Mouse (Mus musculus): Measurements from ENCODE around the gene Cdh12. TPM values are rescaled to one million over a fixed set of nuclear protein-coding genes. Genes with fewer than 3 reads are reported as not detected.
"Not testable (repeated sequence)": the region's sequence is repeated elsewhere in the genome, so short reads cannot be mapped to it uniquely, and the experiment has no call there.

The Cdh12 gene
- total and polyA plus RNA-seq, 3 experiments: 0.13 to 0.16 TPM; not detected in 1

DNA sequence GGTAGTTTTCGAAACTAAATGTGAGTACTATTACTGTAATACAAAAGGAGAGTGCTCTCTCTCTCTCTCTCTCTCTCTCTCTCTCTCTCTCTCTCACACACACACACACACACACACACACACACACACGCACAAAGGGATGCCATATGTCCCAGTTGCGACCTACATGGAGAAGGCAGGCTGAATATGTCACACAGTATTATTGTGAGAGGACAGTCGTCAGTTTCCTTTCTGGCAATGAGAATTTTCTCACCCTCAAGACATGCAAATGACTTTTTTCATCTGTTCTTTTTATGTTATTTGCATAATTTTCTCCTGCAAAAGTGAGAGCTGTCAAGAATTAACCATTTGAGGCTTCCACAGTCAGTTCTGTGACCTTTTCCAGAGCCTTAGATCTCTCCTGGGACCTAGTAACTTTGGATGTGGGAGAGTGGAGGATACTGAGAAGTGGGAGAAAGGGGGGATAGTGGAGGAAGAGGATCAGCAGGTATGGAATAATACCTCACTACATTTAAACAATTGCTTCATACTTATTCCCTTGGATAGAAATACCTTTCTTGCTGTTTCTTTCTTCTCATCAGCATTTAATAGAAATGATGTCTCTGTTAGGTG lies 660.9 kb downstream of the Cdh12 start:
- no peak overlapping the region for H3K4me2 ChIP-seq (ENCODE audit: insufficient read depth, low read depth, poor library complexity, severe bottlenecking)
- H3K79me2 ChIP-seq (replicated peaks; ENCODE audit: control insufficient read depth, extremely low read depth, insufficient read depth, poor library complexity, severe bottlenecking): no peaks in the 10 kb centered on the region
- H3K27me3 ChIP-seq (replicated peaks): no peaks in the 10 kb centered on the region
- no peak overlapping the region for H3K4me3 ChIP-seq (replicated peaks in 1 of 3; ENCODE audit: low read depth in 2 of 3, low read length in 2 of 3, poor library complexity in 1 of 3)
- TF ChIP-seq MAX (IDR thresholded peaks at IDR 0.05; ENCODE audit: low read length): no peak
- no peak for TF ChIP-seq USF2 (conservative IDR thresholded peaks at IDR 0.05; ENCODE audit: low read depth, low read length)
- TF ChIP-seq BHLHE40 (IDR thresholded peaks at IDR 0.05; ENCODE audit: low read depth, low read length): no peak
- TF ChIP-seq ZNF384 (IDR thresholded peaks at IDR 0.05; ENCODE audit: low read depth, low read length): peak; percentile 41; the same call in 1 of the 2 replicates
- peaks cover 0 to 4% of the 10 kb centered on the region in 2 experiments; a peak in 1 of 4 replicates for H3K4me1 ChIP-seq (ENCODE audit: control insufficient read depth in 1 of 2, insufficient read depth in 2 of 2)
- H3K27ac ChIP-seq (ENCODE audit: insufficient read depth, low read depth): no peak overlapping the region
- dilution Hi-C loops (cut with MboI; ENCODE audit: extremely low pct_ligation_motif_present, extremely low pct_unique_long_range_greater_than_20kb, low sequenced_read_pairs) (no loop called here), in situ Hi-C loops (cut with MboI; ENCODE audit: low pct_ligation_motif_present, low pct_unique_long_range_greater_than_20kb, low sequenced_read_pairs) (loop anchor here (25.0 kb wide), 1 partner anchor 302 kb away; no protein-coding TSS in a partner anchor)
- H3K9ac ChIP-seq (ENCODE audit: insufficient read depth, low read depth): no peak overlapping the region
- H3K36me3 ChIP-seq (replicated peaks in 1 of 2; ENCODE audit: control insufficient read depth in 1 of 2, insufficient read depth in 1 of 2, low read length in 1 of 2): no peaks in the 10 kb centered on the region
- DNase-seq (ENCODE audit: extremely low read depth): peak; percentile 33
- peaks cover 14% of the 10 kb centered on the region for H3K9me3 ChIP-seq (replicated peaks; ENCODE audit: low read length)

DNA sequence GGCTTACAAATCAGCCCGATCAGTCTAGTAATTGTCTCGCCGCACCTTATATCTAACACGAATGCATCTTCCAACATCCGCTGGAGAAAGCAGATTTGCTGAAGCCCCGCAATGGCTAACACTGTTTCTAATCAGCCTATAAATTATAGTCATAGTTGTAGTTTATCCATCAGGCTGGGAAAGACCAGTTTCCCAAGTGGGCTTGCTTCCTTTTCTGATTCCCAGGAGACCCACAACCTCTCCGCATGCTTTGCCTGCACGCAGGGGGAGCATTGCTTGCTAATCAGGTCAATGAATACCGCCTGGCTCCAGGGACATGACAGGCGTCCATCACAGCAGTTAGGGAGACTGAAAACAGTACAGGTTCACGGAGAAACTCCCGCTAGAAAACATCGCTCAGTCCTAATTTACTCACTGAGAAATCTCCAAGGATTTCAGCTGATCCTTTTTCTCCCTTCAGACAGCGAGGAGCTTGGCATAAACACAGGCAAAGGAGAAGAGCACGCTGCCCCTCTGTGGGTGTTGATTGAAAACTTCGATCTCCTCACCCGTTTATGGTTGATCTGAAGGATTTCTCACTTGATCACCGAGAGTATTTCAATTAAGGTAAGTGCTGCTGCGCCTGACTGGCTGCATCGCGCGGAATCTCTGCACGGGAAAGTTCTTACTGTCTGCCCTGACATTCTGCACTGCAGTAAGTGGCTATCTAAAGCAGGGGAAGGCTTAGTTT lies 662.0 kb downstream of the Cdh12 start:
- DNase-seq (ENCODE audit: extremely low read depth): no peak
- Histone ChIP-seq H3K27ac (ENCODE audit: insufficient read depth, low read depth) (no peak overlapping the region), H3K9me3 (replicated peaks; ENCODE audit: low read length) (peaks cover 14% of the 10 kb centered on the region), H3K4me1 (ENCODE audit: control insufficient read depth in 1 of 2, insufficient read depth in 2 of 2) (peaks cover 0 to 4% of the 10 kb centered on the region in 2 experiments; a peak in 1 of 4 replicates), H3K4me3 (replicated peaks in 1 of 3; ENCODE audit: low read depth in 2 of 3, low read length in 2 of 3, poor library complexity in 1 of 3) (no peak overlapping the region), H3K4me2 (ENCODE audit: insufficient read depth, low read depth, poor library complexity, severe bottlenecking) (no peak overlapping the region), H3K9ac (ENCODE audit: insufficient read depth, low read depth) (no peak overlapping the region), H3K79me2 (replicated peaks; ENCODE audit: control insufficient read depth, extremely low read depth, insufficient read depth, poor library complexity, severe bottlenecking) (no peaks in the 10 kb centered on the region), H3K27me3 (replicated peaks) (no peaks in the 10 kb centered on the region), H3K36me3 (replicated peaks in 1 of 2; ENCODE audit: control insufficient read depth in 1 of 2, insufficient read depth in 1 of 2, low read length in 1 of 2) (no peaks in the 10 kb centered on the region)
- TF ChIP-seq ZNF384 (IDR thresholded peaks at IDR 0.05; ENCODE audit: low read depth, low read length): no peak
- TF ChIP-seq USF1 (IDR thresholded peaks at IDR 0.05; ENCODE audit: low read depth, low read length): no peak
- TF ChIP-seq POLR2AphosphoS2 (IDR thresholded peaks at IDR 0.05; ENCODE audit: low read depth, low read length): no peak
- TF ChIP-seq JUND (conservative IDR thresholded peaks at IDR 0.05; ENCODE audit: low read depth, low read length): no peak
- TF ChIP-seq RCOR1 (conservative IDR thresholded peaks at IDR 0.05; ENCODE audit: low read depth, low read length): no peak
- TF ChIP-seq E2F4 (IDR thresholded peaks at IDR 0.05; ENCODE audit: insufficient replicate concordance, low read depth, low read length): no peak
- TF ChIP-seq UBTF (IDR thresholded peaks at IDR 0.05; ENCODE audit: low read depth, low read length): no peak
- no peak for TF ChIP-seq NRF1 (IDR thresholded peaks at IDR 0.05; ENCODE audit: low read depth, low read length)
- TF ChIP-seq TCF12 (IDR thresholded peaks at IDR 0.05; ENCODE audit: low read depth, low read length): no peak
- no peak for TF ChIP-seq MEF2A (IDR thresholded peaks at IDR 0.05; ENCODE audit: borderline replicate concordance, low read depth, low read length)
- TF ChIP-seq KAT2A (IDR thresholded peaks at IDR 0.05; ENCODE audit: insufficient replicate concordance, low read length): no peak
- no peak for TF ChIP-seq ETS1 (conservative IDR thresholded peaks at IDR 0.05; ENCODE audit: low read depth, low read length)
- no peak for TF ChIP-seq USF2 (conservative IDR thresholded peaks at IDR 0.05; ENCODE audit: low read depth, low read length)
- TF ChIP-seq BHLHE40 (IDR thresholded peaks at IDR 0.05; ENCODE audit: low read depth, low read length): no peak
- no peak for TF ChIP-seq MAFK (IDR thresholded peaks at IDR 0.05; ENCODE audit: insufficient replicate concordance, low read length)
- no peak for TF ChIP-seq TBP (conservative IDR thresholded peaks at IDR 0.05; ENCODE audit: low read depth, low read length)
- TF ChIP-seq HCFC1 (IDR thresholded peaks at IDR 0.05; ENCODE audit: low read depth, low read length): no peak
- TF ChIP-seq IRF4 (IDR thresholded peaks at IDR 0.05; ENCODE audit: low read depth, low read length): no peak
- no peak for TF ChIP-seq GABPA (IDR thresholded peaks at IDR 0.05; ENCODE audit: insufficient replicate concordance, low read depth, low read length)
- dilution Hi-C loops (cut with MboI; ENCODE audit: extremely low pct_ligation_motif_present, extremely low pct_unique_long_range_greater_than_20kb, low sequenced_read_pairs) (no loop called here), in situ Hi-C loops (cut with MboI; ENCODE audit: low pct_ligation_motif_present, low pct_unique_long_range_greater_than_20kb, low sequenced_read_pairs) (loop anchor here (25.0 kb wide), 1 partner anchor 301 kb away; no protein-coding TSS in a partner anchor)

DNA sequence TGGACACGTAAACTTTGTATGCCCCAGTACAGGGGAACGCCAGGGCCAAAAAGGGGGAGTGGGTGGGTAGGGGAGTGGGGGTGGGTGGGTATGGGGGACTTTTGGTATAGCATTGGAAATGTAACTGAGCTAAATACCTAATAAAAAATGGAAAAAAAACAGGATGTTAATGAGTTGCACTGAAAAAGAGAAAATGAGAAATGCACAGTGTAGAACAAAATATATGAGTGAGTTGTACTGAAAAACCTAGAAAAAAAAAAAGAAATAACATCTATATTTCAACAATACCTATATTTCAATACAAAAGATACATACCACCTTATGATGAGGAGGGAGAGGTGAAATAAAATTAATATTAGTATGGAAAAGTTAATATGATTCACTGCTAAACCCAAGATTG lies 665.7 kb downstream of the Cdh12 start:
- peak; percentile 17 for DNase-seq (ENCODE audit: extremely low read depth)
- dilution Hi-C loops (cut with MboI; ENCODE audit: extremely low pct_ligation_motif_present, extremely low pct_unique_long_range_greater_than_20kb, low sequenced_read_pairs); H3K36me3 ChIP-seq (replicated peaks in 1 of 2; ENCODE audit: control insufficient read depth in 1 of 2, insufficient read depth in 1 of 2, low read length in 1 of 2); H3K4me2 ChIP-seq (ENCODE audit: insufficient read depth, low read depth, poor library complexity, severe bottlenecking); H3K4me3 ChIP-seq (replicated peaks in 1 of 3; ENCODE audit: low read depth in 2 of 3, low read length in 2 of 3, poor library complexity in 1 of 3); H3K27ac ChIP-seq (ENCODE audit: insufficient read depth, low read depth); H3K27me3 ChIP-seq (replicated peaks); H3K79me2 ChIP-seq (replicated peaks; ENCODE audit: control insufficient read depth, extremely low read depth, insufficient read depth, poor library complexity, severe bottlenecking); H3K4me1 ChIP-seq (ENCODE audit: control insufficient read depth in 1 of 2, insufficient read depth in 2 of 2); H3K9ac ChIP-seq (ENCODE audit: insufficient read depth, low read depth): not testable (repeated sequence)
- in situ Hi-C loops (cut with MboI; ENCODE audit: low pct_ligation_motif_present, low pct_unique_long_range_greater_than_20kb, low sequenced_read_pairs): loop anchor here (25.0 kb wide), 1 partner anchor 298 kb away; no protein-coding TSS in a partner anchor
- H3K9me3 ChIP-seq (replicated peaks; ENCODE audit: low read length): peaks cover 12% of the 10 kb centered on the region
